Mouse (Mus musculus) hindbrain, embryonic 16.5 days (tissue): ENCODE measurements around the gene Tmem79. TPM values are rescaled to one million over a fixed set of nuclear protein-coding genes. Genes with fewer than 3 reads are reported as not detected.
"Not testable (repeated sequence)": the region's sequence is repeated elsewhere in the genome, so short reads cannot be mapped to it uniquely, and the experiment has no call there.

Experiments
- ATAC-seq: fragments of 200-750 bp; cut with Nextera tagmentation; 2 replicates; pipeline ENCODE4 v1.8.0; 2017; ENCODE audit warnings: moderate TSS enrichment, moderate library complexity
- H3K27ac ChIP-seq: fragments of 300-500 bp; sonication (generic); 2 replicates; pipeline ENCODE4 v1.5.1; 2014; ENCODE audit warnings: low read depth, mild to moderate bottlenecking, control low read depth, low read length, moderate library complexity
- H3K27me3 ChIP-seq: fragments of 300-500 bp; sonication (generic); replicated peaks from 2 replicates; pipeline ENCODE4 v1.6.1; 2014; ENCODE audit warnings: low read length; ENCODE audit not compliant: control insufficient read depth, insufficient read depth
- H3K36me3 ChIP-seq: fragments of 300-500 bp; sonication (generic); 2 replicates; pipeline ENCODE4 v1.6.1; 2014; ENCODE audit warnings: mild to moderate bottlenecking, low read length, moderate library complexity, mixed read lengths; ENCODE audit not compliant: control insufficient read depth, insufficient read depth
- H3K4me1 ChIP-seq: fragments of 300-500 bp; sonication (generic); 2 replicates; pipeline ENCODE4 v1.6.1; 2014; ENCODE audit warnings: low read depth, low read length; ENCODE audit not compliant: control insufficient read depth, insufficient read depth
- H3K4me2 ChIP-seq: fragments of 300-500 bp; sonication (generic); 2 replicates; pipeline ENCODE4 v1.6.1; 2014; ENCODE audit warnings: mild to moderate bottlenecking, low read length, control low read depth, moderate library complexity
- H3K4me3 ChIP-seq: fragments of 300-500 bp; sonication (generic); 2 replicates; pipeline ENCODE4 v1.5.1; 2014; ENCODE audit warnings: mild to moderate bottlenecking, low read length, control low read depth, moderate library complexity
- H3K9ac ChIP-seq: fragments of 300-500 bp; sonication (generic); 2 replicates; pipeline ENCODE4 v1.6.1; 2014; ENCODE audit warnings: low read depth, mild to moderate bottlenecking, control low read depth, low read length, moderate library complexity
- H3K9me3 ChIP-seq: fragments of 300-500 bp; sonication (generic); 2 replicates; pipeline ENCODE4 v1.6.1; 2014; ENCODE audit warnings: mild to moderate bottlenecking, low read length, moderate library complexity; ENCODE audit not compliant: control insufficient read depth
- WGBS: fragments of 180-500 bp; shearing (Covaris S2); extraction: QIAGEN DNeasy Blood & Tissue Kit; methylation state at CpG from one replicate; pipeline ENCODE4 v1.1.7; 2014; 5-methylcytosine and 5-hydroxymethylcytosine counted together
- polyA plus RNA-seq: library from polyadenylated mRNA; unstranded; fragments of >200 nt; fragmentation: Nextera tagmentation; extraction: Ambion mirVana; gene quantifications from 2 replicates; pipeline ENCODE4 v1.2.1, GENCODE M21; 2015

Gene Tmem79
- polyA plus RNA-seq, 1 experiment from 2014 or later = 1.3 TPM

GRCm38 (mm10) chr3:88368511-88368910, 32.6 kb upstream of the Tmem79 start:
- 88% methylated on average over 7 of the region's 7 CpGs for WGBS
- not testable (repeated sequence) for H3K36me3 ChIP-seq, H3K4me2 ChIP-seq, H3K9me3 ChIP-seq, H3K27me3 ChIP-seq, H3K9ac ChIP-seq, ATAC-seq, H3K4me1 ChIP-seq, H3K4me3 ChIP-seq, H3K27ac ChIP-seq

- H3K27ac ChIP-seq, H3K36me3 ChIP-seq, H3K4me1 ChIP-seq, H3K27me3 ChIP-seq, H3K4me3 ChIP-seq, H3K9me3 ChIP-seq, H3K4me2 ChIP-seq, H3K9ac ChIP-seq: not testable (repeated sequence)
- ATAC-seq = peak; percentile 24; the same call in 1 of the 2 replicates
- WGBS = 47% methylated on average over 3 of the region's 7 CpGs
Measured at GRCm38 (mm10) chr3:88367517-88367916, 31.6 kb upstream of the Tmem79 start.

- peak overlapping the region; percentile 25 for H3K4me3 ChIP-seq
Measured at GRCm38 (mm10) chr3:88366830-88367428, 31.0 kb upstream of the Tmem79 start.

GRCm38 (mm10) chr3:88365705-88366361, 29.9 kb upstream of the Tmem79 start:
- H3K36me3 ChIP-seq = peaks cover 13% of the 10 kb centered on the region; the same call in 1 of the 2 replicates
- H3K4me1 ChIP-seq = no peaks in the 10 kb centered on the region
- no peak overlapping the region for H3K4me3 ChIP-seq
- H3K27me3 ChIP-seq = peaks cover 4% of the 10 kb centered on the region; the same call in 1 of the 2 replicates
- no peak for ATAC-seq
- H3K27ac ChIP-seq = no peak overlapping the region
- H3K9ac ChIP-seq = no peak overlapping the region
- peaks cover 6% of the 10 kb centered on the region; the same call in 1 of the 2 replicates for H3K9me3 ChIP-seq
- H3K4me2 ChIP-seq = no peak overlapping the region
- WGBS = 41% methylated on average over 34 of the region's 34 CpGs

More at GRCm38 (mm10) chr3:88366830-88367428, 31.0 kb upstream of the Tmem79 start:
- H3K27ac ChIP-seq, H3K27me3 ChIP-seq, H3K36me3 ChIP-seq, H3K4me1 ChIP-seq, H3K9me3 ChIP-seq: not testable (repeated sequence)
- Histone ChIP-seq H3K9ac (peak overlapping the region; percentile 27; the same call in 1 of the 2 replicates), H3K4me2 (peak overlapping the region; percentile 39)
- WGBS = 0% methylated on average over 17 of the region's 22 CpGs
- ATAC-seq = peak; percentile 81

GRCm38 (mm10) chr3:88364337-88364736, 28.4 kb upstream of the Tmem79 start, which contains the start of gene Paqr6:
Paqr6 (plus strand) TSS chr3:88364584.
- WGBS = under 1% methylated on average over 13 of the region's 16 CpGs
- Histone ChIP-seq H3K27me3 (peaks cover 4% of the 10 kb centered on the region; the same call in 1 of the 2 replicates), H3K4me3 (no peak within 1 kb of the TSS), H3K27ac (peak within 1 kb of the TSS; percentile 35; the same call in 1 of the 2 replicates), H3K9me3 (no peaks in the 10 kb centered on the region), H3K4me2 (peak within 1 kb of the TSS; percentile 8; the same call in 1 of the 2 replicates), H3K4me1 (no peaks in the 10 kb centered on the region), H3K9ac (no peak within 1 kb of the TSS), H3K36me3 (peaks cover 23% of the 10 kb centered on the region)
- no peak for ATAC-seq

- no peak overlapping the region for H3K4me2 ChIP-seq
- peak; percentile 45; the same call in 1 of the 2 replicates for ATAC-seq
- H3K36me3 ChIP-seq = peaks cover 28% of the 10 kb centered on the region
- no peak overlapping the region for H3K9ac ChIP-seq
- H3K27ac ChIP-seq = peak overlapping the region; percentile 35; the same call in 1 of the 2 replicates
- no peaks in the 10 kb centered on the region for H3K4me1 ChIP-seq
- WGBS = 42% methylated on average over 4 of the region's 4 CpGs
- H3K9me3 ChIP-seq = no peaks in the 10 kb centered on the region
- peaks cover 4% of the 10 kb centered on the region; the same call in 1 of the 2 replicates for H3K27me3 ChIP-seq
- no peak overlapping the region for H3K4me3 ChIP-seq
Measured at GRCm38 (mm10) chr3:88363700-88364099, 27.8 kb upstream of the Tmem79 start.

- peaks cover 41% of the 10 kb centered on the region for H3K36me3 ChIP-seq
- WGBS = 87% methylated on average over 2 of the region's 2 CpGs
- no peak for ATAC-seq
Measured at GRCm38 (mm10) chr3:88361612-88362313, 25.8 kb upstream of the Tmem79 start.

GRCm38 (mm10) chr3:88361096-88361495, 25.1 kb upstream of the Tmem79 start:
- no peak overlapping the region for H3K4me2 ChIP-seq
- WGBS = 84% methylated on average over 6 of the region's 6 CpGs
- H3K36me3 ChIP-seq = peaks cover 45% of the 10 kb centered on the region
- H3K9ac ChIP-seq = no peak overlapping the region
- H3K9me3 ChIP-seq = no peaks in the 10 kb centered on the region
- no peak for ATAC-seq
- peaks cover 3% of the 10 kb centered on the region; the same call in 1 of the 2 replicates for H3K27me3 ChIP-seq
- no peaks in the 10 kb centered on the region for H3K4me1 ChIP-seq
- no peak overlapping the region for H3K4me3 ChIP-seq
- H3K27ac ChIP-seq = no peak overlapping the region

More at GRCm38 (mm10) chr3:88361612-88362313, 25.8 kb upstream of the Tmem79 start:
- Histone ChIP-seq H3K27ac (no peak overlapping the region), H3K9ac (no peak overlapping the region), H3K9me3 (no peaks in the 10 kb centered on the region), H3K4me2 (no peak overlapping the region), H3K4me1 (no peaks in the 10 kb centered on the region), H3K4me3 (no peak overlapping the region), H3K27me3 (peaks cover 4% of the 10 kb centered on the region; the same call in 1 of the 2 replicates)

GRCm38 (mm10) chr3:88359989-88360388, 24.0 kb upstream of the Tmem79 start:
- Histone ChIP-seq H3K4me3 (no peak overlapping the region), H3K27me3 (no peaks in the 10 kb centered on the region), H3K4me1 (no peaks in the 10 kb centered on the region), H3K36me3 (peaks cover 54% of the 10 kb centered on the region), H3K9me3 (no peaks in the 10 kb centered on the region), H3K4me2 (no peak overlapping the region), H3K27ac (no peak overlapping the region), H3K9ac (no peak overlapping the region)
- no peak for ATAC-seq
- WGBS = 75% methylated on average over 3 of the region's 3 CpGs
